Mouse (Mus musculus) liver, adult 2 months (tissue): ENCODE measurements around the gene Hoxa3. TPM values are rescaled to one million over a fixed set of nuclear protein-coding genes. Genes with fewer than 3 reads are reported as not detected.

Experiments used
- DNase-seq: peaks from one replicate; pipeline ENCODE4 v3.0.0-alpha.2; 2011; ENCODE audit warnings: low read depth, low spot score; ENCODE audit errors: extremely low read depth
- H3K27ac ChIP-seq: fragments of 200-500 bp; replicated peaks from 2 replicates; pipeline ENCODE4 v1.5.1; 2012; ENCODE audit warnings: low read depth, mild to moderate bottlenecking, control low read depth, inconsistent platforms, low read length; ENCODE audit not compliant: insufficient read depth
- H3K27me3 ChIP-seq: fragments of 200-500 bp; 2 replicates; pipeline ENCODE4 v1.6.1; 2012; ENCODE audit warnings: mild to moderate bottlenecking, moderate library complexity, low read length, inconsistent platforms; ENCODE audit not compliant: control insufficient read depth, insufficient read depth
- H3K36me3 ChIP-seq: fragments of 200-500 bp; 2 replicates; pipeline ENCODE4 v1.6.1; 2012; ENCODE audit warnings: low read length, inconsistent platforms; ENCODE audit not compliant: control insufficient read depth, insufficient read depth
- H3K4me1 ChIP-seq: fragments of 200-500 bp; 2 replicates; pipeline ENCODE4 v1.6.1; 2011; ENCODE audit warnings: low read length; ENCODE audit not compliant: control insufficient read depth, insufficient read depth
- H3K4me3 ChIP-seq: fragments of 200-500 bp; 2 replicates; pipeline ENCODE4 v1.5.1; 2011; ENCODE audit warnings: low read depth, mild to moderate bottlenecking, control low read depth, low read length, moderate library complexity; ENCODE audit not compliant: insufficient read depth
- H3K79me2 ChIP-seq: fragments of 200-500 bp; 2 replicates; pipeline ENCODE4 v1.6.1; 2012; ENCODE audit warnings: inconsistent platforms, mild to moderate bottlenecking, low read length, moderate library complexity; ENCODE audit not compliant: control insufficient read depth, insufficient read depth
- H3K9ac ChIP-seq: fragments of 200-500 bp; 2 replicates; pipeline ENCODE4 v1.6.1; 2012; ENCODE audit warnings: low read depth, mild to moderate bottlenecking, control low read depth, inconsistent platforms, low read length
- CTCF ChIP-seq: fragments of 200-500 bp; IDR thresholded peaks from 2 replicates; pipeline ENCODE4 v1.5.1; 2011; ENCODE audit warnings: low read depth, low read length, control low read depth
- POLR2A ChIP-seq: fragments of 200-500 bp; IDR thresholded peaks from 2 replicates; pipeline ENCODE4 v1.6.1; 2011; ENCODE audit warnings: low read length, control low read depth; ENCODE audit not compliant: insufficient read depth; ENCODE audit errors: extremely low read depth
- WGBS: fragments of 180-500 bp; shearing (Covaris S2); methylation state at CpG from one replicate; pipeline ENCODE4 v1.1.7; 2018; 5-methylcytosine and 5-hydroxymethylcytosine counted together
- polyA plus RNA-seq: library from polyadenylated mRNA; depleted of rRNA; stranded (reverse); fragments of >200 nt; gene quantifications from 2 replicates; pipeline ENCODE4 v1.2.3, GENCODE M21; 2012
- total RNA-seq: library from RNA; depleted of rRNA; stranded (reverse); fragments of >200 nt; gene quantifications from 2 replicates; pipeline ENCODE4 v1.2.3, GENCODE M21; 2014

Hoxa3 gene
- total and polyA plus RNA-seq, 2 experiments = 0.09 to 0.20 TPM

- Histone ChIP-seq H3K27me3 (peaks cover 39% of the 10 kb centered on the region), H3K27ac (no peak overlapping the region), H3K36me3 (no peaks in the 10 kb centered on the region), H3K79me2 (no peaks in the 10 kb centered on the region), H3K4me1 (peaks cover 3% of the 10 kb centered on the region; the same call in 1 of the 2 replicates), H3K4me3 (no peak overlapping the region), H3K9ac (no peak overlapping the region)
- DNase-seq = no peak
- TF ChIP-seq POLR2A (no peak), CTCF (no peak)
- WGBS = 24% methylated on average over 21 of the region's 21 CpGs
These were observed 9.0 kb upstream of the Hoxa3 start for GRCm38 (mm10) chr6:52221993-52222685.

- DNase-seq = peak; percentile 37
- peaks cover 3% of the 10 kb centered on the region; the same call in 1 of the 2 replicates for H3K4me1 ChIP-seq
- TF ChIP-seq POLR2A = no peak
- peak; percentile 97 for TF ChIP-seq CTCF
- H3K79me2 ChIP-seq = no peaks in the 10 kb centered on the region
- peaks cover 38% of the 10 kb centered on the region for H3K27me3 ChIP-seq
- no peak within 1 kb of the TSS for H3K27ac ChIP-seq
- H3K9ac ChIP-seq = peak within 1 kb of the TSS; percentile 46
- H3K4me3 ChIP-seq = peak within 1 kb of the TSS; percentile 62
- WGBS = 3% methylated on average over 46 of the region's 46 CpGs
- no peaks in the 10 kb centered on the region for H3K36me3 ChIP-seq
These were observed 8.3 kb upstream of the Hoxa3 start, which contains the start of gene Hoxa7 for GRCm38 (mm10) chr6:52221337-52221992. Gene Hoxa7 (minus strand): TSS chr6:52221854.

GRCm38 (mm10) chr6:52220865-52221310 lies 7.8 kb upstream of the Hoxa3 start:
- DNase-seq = no peak
- Histone ChIP-seq H3K27me3 (peaks cover 43% of the 10 kb centered on the region), H3K4me3 (peak overlapping the region; percentile 62; the same call in 1 of the 2 replicates), H3K9ac (no peak overlapping the region), H3K27ac (no peak overlapping the region), H3K4me1 (peaks cover 3% of the 10 kb centered on the region; the same call in 1 of the 2 replicates), H3K79me2 (no peaks in the 10 kb centered on the region), H3K36me3 (no peaks in the 10 kb centered on the region)
- WGBS = 19% methylated on average over 12 of the region's 12 CpGs
- no peak for TF ChIP-seq CTCF
- TF ChIP-seq POLR2A = no peak

GRCm38 (mm10) chr6:52220003-52220864 lies 7.1 kb upstream of the Hoxa3 start:
- Histone ChIP-seq H3K36me3 (no peaks in the 10 kb centered on the region), H3K4me3 (no peak overlapping the region), H3K4me1 (peaks cover 3% of the 10 kb centered on the region; the same call in 1 of the 2 replicates), H3K9ac (no peak overlapping the region), H3K79me2 (no peaks in the 10 kb centered on the region), H3K27me3 (peaks cover 42% of the 10 kb centered on the region), H3K27ac (no peak overlapping the region)
- TF ChIP-seq CTCF = no peak
- TF ChIP-seq POLR2A = no peak
- WGBS = 45% methylated on average over 32 of the region's 32 CpGs
- no peak for DNase-seq

GRCm38 (mm10) chr6:52219234-52219942 lies 6.3 kb upstream of the Hoxa3 start:
- no peaks in the 10 kb centered on the region for H3K36me3 ChIP-seq
- DNase-seq = no peak
- peaks cover 3% of the 10 kb centered on the region; the same call in 1 of the 2 replicates for H3K4me1 ChIP-seq
- TF ChIP-seq CTCF = no peak
- no peak for TF ChIP-seq POLR2A
- H3K9ac ChIP-seq = no peak overlapping the region
- H3K27me3 ChIP-seq = peaks cover 44% of the 10 kb centered on the region
- no peak overlapping the region for H3K4me3 ChIP-seq
- H3K27ac ChIP-seq = no peak overlapping the region
- no peaks in the 10 kb centered on the region for H3K79me2 ChIP-seq
- 60% methylated on average over 9 of the region's 9 CpGs for WGBS
